Mouse (Mus musculus) frontal cortex, adult 2 months (tissue): Measurements from ENCODE around the gene Osbpl3. TPM values are rescaled to one million over a fixed set of nuclear protein-coding genes. Genes with fewer than 3 reads are reported as not detected.

Experiments used
- DNase-seq, 2 experiments: peaks; one replicate each; pipeline ENCODE4 v3.0.0; 2022; ENCODE audit warnings: low spot score in 1 of 2; ENCODE audit errors: extremely low spot score in 1 of 2
- polyA plus RNA-seq: library from polyadenylated mRNA; depleted of rRNA; stranded (reverse); fragments of >200 nt; gene quantifications from 2 replicates; pipeline ENCODE4 v1.2.3, GENCODE M21; 2012

Osbpl3 gene
- polyA plus RNA-seq, 1 experiment: 25.9 TPM

DNA sequence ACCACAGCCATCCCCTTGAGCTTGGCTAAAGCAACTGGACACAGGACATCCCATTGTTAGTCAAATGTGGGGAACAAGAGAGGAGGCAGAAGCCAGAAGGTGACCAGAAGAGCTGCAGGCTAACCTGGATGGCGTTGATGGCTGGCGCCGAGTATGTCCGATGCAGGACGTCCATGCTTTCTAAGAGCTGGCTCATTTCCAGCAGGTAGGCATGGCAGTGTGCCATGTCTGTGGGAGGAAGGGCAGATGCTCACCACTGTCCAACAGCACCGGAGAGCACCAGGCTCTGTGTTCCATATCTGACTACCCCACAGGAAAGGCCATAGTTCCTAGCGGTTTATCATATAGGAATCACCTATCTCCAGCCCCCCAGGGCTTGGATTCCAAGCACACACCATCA, 109.8 kb downstream of the Osbpl3 start:
- DNase-seq: no peak

DNA sequence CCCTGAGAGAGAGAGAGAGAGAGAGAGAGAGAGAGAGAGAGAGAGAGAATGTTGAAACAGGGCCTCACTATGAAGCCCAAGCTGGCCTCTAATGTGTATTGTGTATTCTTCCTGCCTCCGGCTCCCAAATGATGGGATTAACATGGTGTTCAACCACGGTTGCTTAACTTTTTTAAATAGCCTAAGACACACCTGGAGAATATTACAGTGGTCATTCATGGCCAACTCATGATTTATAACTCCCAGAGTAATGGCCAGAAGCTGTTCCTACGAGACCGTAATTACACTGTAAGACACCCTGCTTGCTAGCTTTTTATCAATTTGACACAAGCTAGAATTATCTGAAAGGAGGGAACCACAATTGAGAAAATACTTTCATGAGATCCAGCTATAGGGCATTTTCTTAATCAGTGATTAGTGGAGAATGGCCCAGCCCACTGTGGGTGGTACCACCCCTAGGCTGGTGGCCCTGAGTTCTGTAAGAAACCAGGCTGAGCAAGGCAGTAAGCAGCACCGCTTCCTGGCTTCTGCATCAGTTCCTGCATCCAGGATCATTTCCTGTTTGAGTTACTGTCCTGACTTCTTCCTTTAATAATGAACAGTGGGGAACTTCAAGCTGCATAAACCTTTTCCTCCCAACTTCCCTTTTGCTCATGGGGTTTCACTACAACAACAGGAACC, 115.6 kb downstream of the Osbpl3 start:
- DNase-seq: no peak

DNA sequence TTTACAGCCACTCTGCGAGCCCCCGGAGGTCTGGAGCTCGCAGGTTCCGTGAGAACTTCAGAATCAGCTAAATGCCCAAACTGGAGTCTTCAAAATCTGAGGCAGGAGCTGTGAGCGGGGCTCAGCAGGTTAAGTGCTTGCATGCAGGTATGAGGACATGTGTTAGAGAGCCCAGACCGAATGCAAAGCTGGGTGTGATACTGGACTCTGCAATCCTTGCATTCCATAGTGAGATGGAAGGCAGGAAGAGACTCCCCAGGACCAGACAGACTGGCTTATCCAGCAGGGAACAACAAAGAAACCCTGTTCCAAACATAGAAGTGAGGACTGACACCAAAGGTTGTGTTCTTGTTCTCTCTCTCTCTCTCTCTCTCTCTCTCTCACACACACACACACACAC, 118.6 kb downstream of the Osbpl3 start:
- DNase-seq: no peak

DNA sequence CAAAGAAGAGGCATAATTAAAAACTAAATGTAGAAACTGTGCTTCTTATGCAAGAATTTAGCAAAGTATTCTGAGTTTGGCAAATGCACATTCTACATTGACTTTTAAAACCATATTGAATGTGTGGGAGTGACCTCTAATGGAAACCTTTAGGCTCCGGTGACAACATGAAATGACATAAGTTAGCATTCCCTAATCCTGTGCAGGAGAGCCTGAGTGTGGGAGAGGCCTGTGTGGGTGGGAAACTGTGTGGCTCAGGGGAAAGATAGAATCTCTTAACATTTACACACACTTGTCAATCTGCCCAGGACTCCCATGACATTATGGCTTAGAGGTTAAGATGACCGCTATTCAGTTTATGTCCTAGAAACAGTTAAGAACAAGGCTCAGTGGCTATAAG, 119.6 kb downstream of the Osbpl3 start:
- no peak for DNase-seq

DNA sequence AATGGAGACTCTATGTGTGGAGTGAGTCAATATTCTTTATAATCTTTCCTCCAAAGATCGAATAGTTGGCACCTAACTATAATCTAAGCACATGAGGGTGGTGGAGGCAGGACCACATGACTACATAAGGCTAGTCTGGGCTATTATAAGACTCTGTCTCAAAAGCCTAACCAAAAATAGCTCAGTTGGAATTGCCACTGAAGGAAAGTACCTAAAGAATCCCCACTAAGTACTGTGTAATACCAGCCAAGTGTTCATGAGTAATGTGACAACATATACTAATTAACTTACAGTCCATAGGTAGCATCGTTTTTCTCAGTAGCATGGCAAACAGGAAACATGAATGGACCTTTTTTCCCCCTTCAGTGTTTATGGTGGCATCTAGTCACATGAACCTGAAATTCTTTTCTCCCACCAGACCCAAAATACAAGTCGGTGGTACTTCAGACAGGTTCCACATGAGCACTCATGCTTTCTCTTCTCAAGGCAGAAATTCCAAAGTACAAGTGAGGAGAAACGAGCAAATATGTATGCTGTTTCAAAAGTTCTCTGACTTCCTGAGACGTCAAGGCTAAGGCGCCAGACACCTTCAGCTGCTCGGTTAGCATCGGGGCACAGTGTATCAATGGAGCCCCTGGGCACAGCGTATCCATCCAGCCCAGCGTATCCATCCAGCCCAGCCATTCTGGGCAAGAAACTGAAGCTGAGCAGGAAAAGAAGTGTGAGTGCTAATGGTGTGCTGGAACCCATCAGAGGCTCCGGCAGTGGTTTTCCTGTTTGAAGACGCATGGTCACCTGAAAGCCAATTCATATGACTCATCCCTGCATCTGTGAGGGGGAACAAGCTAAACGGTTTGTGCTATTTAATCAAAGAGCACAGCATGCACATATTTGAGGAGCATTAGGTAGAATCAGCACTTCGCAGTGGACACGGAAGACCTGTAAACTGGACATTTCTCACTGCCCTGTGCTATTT, 120.9 kb downstream of the Osbpl3 start:
- no peak for DNase-seq

DNA sequence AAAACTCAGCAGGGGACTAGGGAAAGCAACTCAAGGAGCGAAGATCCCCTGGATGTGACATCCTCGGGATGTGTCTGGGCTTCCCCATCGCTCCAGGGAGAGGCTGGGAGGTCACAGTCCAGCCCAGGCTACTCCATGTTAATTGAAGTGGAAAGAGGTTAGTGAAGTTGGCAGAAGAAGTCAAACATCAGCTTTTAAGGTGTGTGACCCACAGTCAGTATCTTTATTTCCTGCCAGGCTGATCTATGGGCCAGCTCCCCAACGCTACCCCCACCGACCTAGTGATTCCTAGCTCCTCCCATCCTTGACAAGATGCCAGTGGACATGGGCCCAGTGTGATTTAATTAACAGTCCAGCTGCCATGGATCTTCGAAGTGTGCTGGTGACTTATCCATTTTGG, 122.7 kb downstream of the Osbpl3 start:
- DNase-seq: no peak

DNA sequence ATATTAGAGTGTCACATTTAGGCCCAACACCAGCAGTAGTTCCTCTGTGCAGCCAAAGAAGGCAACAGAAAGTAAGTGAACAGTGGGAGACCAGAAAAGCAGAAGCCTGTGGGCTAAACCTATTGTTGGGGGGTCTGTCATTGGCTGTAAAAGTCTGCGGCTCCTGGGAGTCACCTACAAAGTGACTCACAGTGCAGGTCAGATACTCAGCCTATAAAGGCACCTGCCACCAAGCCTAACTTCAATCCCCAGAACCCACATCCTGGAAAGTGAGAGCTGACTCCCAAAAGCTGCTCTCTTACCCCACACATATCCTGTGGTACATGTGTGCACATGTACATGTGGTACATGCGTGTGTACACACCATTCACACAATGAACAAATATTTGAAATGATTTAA, 124.5 kb downstream of the Osbpl3 start:
- no peak for DNase-seq

DNA sequence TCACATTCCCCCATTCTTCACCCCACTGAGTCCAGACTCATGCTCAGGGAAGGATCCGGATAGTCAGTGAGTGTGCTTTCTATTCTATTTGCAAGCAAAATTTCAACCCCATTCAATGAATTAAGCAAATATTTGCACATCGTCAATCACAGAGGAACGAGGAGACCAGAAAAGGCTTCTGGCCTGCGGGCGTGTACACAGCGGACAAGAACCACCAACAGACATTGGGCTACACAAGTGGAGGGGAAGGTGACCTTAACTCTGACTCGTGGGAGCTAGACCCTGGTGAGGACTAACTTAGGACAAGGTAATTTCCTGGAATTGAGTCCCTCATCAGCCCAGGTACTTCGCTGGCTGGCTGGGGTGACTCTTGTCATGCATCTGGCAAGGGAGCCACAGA, 126.6 kb downstream of the Osbpl3 start:
- DNase-seq: no peak

DNA sequence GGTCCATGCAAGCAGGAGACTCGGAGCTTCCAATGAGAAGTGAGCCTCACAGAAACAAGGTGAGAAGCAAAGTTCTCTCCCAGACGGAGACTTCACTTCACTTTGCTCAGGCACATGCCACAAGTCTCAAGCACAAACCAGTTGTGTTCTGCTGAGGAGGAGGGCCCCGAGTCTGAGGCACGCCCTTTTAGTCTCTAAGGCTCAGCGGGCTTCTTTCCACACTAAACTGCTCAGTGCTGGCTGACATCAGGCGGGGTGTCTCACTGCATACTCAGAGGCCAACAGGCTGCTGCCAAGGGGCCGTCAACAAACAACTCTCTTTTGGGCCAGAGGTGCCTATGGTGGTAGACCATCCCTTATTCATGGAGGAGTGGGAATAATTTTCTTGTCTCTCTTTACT, 127.1 kb downstream of the Osbpl3 start:
- no peak for DNase-seq

DNA sequence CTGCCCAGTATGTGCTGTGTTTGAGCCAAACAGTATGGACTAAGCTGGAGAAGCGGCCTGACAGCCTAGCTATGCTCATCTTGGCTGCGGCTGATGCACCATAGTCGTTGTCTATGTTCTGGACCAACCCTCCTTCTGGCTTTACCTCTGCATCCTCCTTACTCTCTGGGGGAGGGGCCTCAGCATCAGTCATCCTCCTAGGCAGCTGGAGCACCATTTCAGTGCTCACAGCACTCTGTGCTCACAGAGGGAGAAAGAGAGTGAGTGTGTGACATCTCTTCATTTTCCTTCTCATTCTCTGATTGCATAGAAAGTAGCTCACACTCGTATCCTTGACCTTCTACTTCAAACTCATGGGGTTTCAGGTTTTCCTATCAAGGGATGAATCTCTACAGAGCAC, 129.8 kb downstream of the Osbpl3 start:
- no peak for DNase-seq

DNA sequence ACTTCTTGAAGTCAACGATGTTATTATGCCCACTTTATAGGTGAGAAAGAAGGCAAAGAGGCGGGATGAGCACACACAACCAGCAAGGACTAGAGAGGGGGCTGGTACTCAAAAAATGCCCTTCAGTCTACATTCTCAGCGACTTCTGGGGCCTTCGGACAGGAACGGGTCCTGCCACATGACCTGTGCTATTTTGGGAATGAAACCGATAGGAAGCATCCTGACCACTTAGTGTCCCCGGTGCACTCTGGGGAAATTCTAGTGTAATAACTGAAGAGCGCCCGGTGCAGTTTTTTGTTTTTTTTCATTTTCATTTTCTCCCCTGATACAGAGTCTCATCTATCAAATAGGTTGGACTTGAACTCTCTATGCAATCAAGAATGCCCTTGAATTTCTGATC, 130.5 kb downstream of the Osbpl3 start:
- no peak for DNase-seq

DNA sequence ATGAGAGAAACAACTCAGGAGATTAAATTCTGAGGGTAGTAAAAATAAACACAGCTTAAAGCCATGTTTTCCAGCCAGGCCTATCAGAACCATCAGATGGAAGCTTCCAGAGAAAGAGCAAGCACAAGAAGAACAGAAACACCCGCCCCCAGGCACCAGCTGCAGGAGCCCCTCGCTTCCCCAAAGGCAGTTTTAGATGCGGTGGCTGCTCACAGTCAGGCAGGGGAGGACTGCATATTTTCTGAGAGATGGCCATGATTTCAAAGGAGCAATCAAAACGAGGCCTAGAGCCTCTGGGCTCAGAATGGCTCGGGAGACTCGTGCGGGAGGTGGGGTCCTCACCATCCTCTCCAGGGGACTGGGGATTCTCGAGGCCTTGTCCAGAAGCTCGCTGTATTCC, 133.4 kb downstream of the Osbpl3 start:
- peak; percentile 79 to 84 for DNase-seq

DNA sequence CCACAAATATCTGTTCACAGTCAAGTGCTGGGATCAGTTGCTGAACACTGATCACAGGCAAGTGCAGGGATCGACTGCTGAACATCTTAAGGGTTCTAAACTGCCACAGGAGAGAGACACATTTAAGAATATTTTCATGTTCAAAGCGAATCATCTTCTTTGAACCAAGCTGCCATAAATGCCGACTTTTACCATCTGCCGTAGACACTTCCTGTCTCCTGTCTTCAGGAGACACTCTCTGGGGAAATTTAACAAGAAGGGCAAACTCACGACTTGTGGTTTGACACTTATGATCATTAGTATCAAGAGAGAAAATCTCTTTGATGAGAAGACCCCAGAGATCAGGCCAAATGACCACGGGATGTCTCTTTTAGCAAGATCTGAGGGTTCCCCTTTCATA, 134.3 kb downstream of the Osbpl3 start:
- DNase-seq: no peak

DNA sequence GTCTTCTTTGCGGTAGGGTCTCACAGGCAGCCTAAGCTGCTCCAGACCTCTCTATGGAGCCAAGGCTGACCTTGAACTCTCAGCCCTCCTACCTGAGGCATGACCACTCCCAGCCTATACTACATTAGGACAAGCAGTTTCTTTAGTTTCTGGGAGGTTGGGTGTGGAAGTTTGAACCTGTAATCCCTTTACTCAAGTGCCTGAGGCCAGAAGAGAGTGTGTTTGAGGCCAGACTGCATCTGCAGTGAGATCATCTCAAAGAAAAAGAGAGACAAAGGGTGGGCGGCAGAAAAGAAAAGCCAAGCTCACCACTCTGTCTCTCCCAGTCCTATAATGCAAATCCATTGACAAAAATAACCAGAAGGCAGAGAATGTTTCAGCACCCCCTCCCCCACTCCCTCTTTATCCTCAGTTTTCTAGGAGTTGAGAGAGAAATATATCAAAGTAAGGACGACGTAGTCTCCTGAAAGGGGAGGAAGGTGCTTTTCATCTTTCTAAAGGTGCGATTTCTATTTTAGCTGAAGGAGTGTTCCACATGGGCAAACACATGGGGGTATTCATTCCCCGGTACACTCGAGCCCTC, 137.3 kb downstream of the Osbpl3 start:
- DNase-seq: peak; percentile 69 to 84

DNA sequence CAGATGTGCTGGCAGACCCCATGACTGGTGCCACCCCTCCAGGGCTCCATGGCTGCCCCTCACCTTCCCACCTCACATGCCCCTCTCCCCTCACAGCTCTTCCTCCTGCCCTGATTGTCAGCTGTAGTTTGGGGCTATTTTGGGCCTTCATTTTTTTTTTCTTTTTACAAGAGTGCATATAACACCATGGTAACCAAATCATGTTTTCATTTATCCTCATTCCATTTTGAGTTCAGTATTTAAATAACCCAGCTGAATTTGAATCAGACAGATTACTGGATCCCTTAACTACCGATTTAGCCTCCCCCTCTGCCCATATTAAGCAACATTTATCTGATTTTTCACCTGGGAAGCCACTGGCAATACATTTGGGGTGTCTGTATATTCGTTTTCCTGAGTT, 137.9 kb downstream of the Osbpl3 start:
- no peak for DNase-seq

DNA sequence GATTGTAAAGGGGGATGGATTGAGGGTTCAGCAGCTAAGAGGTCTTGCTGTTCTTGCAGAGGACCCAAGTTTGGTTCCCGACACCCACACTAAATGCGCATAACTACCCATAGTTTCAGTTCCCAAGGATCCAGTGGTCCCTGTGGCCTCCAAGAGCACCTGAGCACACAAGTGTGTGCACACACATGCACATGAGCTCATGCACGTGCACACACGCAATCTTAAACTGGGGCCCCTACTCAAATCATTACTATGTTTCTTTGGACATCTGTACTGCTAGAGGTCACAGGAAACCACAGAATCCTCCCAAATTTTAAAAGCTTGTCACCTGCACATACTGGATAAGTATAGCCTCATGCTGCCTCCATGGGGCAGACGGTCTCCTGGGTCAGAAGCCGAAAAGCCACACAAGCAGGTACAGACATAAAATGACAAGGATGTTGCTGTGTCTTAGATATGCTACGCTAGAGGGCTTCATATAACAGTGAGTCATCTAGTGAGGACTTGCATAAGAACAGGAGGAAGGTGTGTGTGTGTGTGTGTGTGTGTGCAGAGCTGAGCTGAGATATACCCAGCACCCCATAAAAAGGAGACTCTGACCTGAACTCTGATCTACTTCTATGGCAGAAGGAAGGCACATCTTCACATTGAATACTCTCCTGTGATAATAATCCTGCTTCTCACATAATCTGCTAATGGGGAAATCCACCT, 139.1 kb downstream of the Osbpl3 start:
- DNase-seq: no peak

DNA sequence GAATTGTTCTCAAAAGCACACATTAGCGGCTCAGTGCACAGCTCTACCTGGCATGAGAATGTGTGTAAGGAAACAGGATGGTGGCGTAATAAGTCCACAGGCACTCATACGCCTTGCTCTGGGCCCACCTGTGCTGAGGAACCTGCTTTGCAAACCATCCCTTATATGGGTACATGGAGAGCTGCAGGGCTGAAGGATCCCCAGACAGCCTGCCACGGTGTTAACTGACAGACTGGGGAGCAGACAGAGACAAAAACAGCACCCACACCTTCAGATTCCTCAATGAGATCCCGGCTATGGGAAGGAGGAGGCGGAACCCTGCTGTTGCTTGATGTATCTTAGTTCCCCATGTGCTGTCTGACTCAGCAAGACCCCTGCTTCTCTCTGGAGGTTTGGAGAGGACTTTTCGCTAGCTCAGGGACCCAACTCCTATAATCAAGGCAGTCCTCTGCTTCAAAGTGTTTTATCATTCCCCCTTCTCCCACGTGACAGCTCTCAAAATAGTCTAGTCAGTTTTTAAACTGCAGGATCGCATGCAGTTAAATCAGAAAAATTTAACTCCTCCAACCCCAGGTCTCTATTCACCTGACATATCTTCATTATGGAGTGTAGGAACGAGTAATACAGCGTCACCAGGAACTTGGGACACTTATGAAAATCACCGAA, 141.5 kb downstream of the Osbpl3 start:
- peak; percentile 82 for DNase-seq

DNA sequence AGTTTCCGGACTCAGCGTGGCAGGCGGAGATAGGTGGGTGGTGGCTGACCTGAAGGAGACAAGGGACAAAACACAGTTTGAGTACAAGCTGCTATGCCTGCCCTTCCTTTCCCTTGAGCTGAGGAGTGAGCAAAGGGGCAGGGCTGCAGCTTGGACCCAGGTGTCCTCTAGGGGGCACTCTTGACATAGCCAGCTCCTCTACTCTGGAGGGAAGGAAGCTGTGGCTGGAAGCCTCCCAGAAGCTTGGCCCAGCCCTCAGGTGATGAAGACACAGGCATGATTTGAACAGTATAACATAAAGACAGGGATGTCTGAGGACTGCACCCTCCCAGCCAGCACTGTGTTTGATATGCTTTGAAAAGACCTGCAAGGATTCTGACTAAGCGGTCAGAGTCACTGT, 143.4 kb downstream of the Osbpl3 start:
- peak; percentile 45 to 88 for DNase-seq

DNA sequence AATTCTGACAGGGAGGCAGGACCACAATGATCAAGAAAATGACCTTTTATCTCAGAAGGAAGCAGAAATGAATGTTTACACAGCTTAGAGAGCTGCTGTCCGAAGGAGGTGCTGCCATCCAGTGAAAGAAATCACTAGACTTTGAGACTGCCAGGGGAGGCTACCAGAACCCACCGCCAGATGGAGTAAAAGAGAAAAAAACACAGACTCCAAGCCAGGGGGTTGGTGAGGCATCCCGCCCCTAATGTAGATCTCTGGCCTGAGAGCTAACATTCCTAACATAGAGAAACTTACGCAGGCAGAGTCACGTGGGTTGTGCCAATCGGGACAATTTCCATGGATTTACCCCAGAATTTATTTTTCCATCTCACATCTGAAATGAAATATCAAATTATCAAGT, 147.0 kb downstream of the Osbpl3 start:
- DNase-seq: peak in 1 of 2 experiments; percentile 72

DNA sequence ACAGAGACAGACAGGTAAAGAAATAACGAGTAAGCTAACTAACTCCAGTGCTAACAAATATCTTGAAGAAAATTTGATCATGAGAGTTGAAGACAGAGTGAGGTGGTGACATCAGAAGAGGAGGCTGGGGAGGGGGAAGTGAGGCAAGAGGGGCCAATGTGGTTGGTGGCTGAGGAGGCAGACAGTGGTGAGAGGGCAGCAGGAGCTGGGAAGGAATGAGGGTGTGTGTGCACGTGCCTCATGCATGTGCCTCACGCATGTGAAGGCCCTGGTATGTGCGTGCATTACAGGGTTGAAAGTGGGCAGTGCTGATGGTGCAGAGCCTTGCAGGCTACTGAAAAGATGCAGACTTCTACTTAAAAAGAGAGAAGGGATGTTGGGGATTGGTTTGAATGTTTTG, 149.4 kb downstream of the Osbpl3 start:
- no peak for DNase-seq
